Mouse (Mus musculus) c-Kit-positive CD71-negative TER-119-negative erythroid progenitor cells, embryonic 14.5 days (primary cell): ENCODE results near the gene Klrb1a.
"Not testable (repeated sequence)": the region's sequence is repeated elsewhere in the genome, so short reads cannot be mapped to it uniquely, and the experiment has no call there.

Experiments used
- DNase-seq: peaks from one replicate; pipeline ENCODE4 v3.0.0-alpha.2; 2013; ENCODE audit warnings: low read depth

Gene Klrb1a

GRCm38 (mm10) chr6:128623433-128623832, at the start of gene Klrb1a:
TSS of gene Klrb1a (minus strand) at chr6:128623533.
- DNase-seq = not testable (repeated sequence)

- no peak for DNase-seq
Measured at GRCm38 (mm10) chr6:128669936-128670335, 46.6 kb upstream of the Klrb1a start.

- no peak for DNase-seq
Measured at GRCm38 (mm10) chr6:128662206-128662605, 38.9 kb upstream of the Klrb1a start, which contains the start of gene Clec2h. TSS of gene Clec2h (plus strand) at chr6:128662385.

- no peak for DNase-seq
Measured at GRCm38 (mm10) chr6:128661249-128661648, 37.9 kb upstream of the Klrb1a start.

GRCm38 (mm10) chr6:128652938-128653337, 29.6 kb upstream of the Klrb1a start:
- no peak for DNase-seq

GRCm38 (mm10) chr6:128650827-128651226, 27.5 kb upstream of the Klrb1a start:
- DNase-seq = not testable (repeated sequence)

- DNase-seq = no peak
Measured at GRCm38 (mm10) chr6:128650187-128650586, 26.9 kb upstream of the Klrb1a start.

GRCm38 (mm10) chr6:128649681-128650080, 26.3 kb upstream of the Klrb1a start:
- DNase-seq = no peak

- not testable (repeated sequence) for DNase-seq
Measured at GRCm38 (mm10) chr6:128645708-128646107, 22.4 kb upstream of the Klrb1a start.

- DNase-seq = not testable (repeated sequence)
Measured at GRCm38 (mm10) chr6:128644694-128645093, 21.4 kb upstream of the Klrb1a start.

GRCm38 (mm10) chr6:128643999-128644398, 20.7 kb upstream of the Klrb1a start:
- DNase-seq = no peak

GRCm38 (mm10) chr6:128641116-128641716, 17.9 kb upstream of the Klrb1a start:
- DNase-seq = no peak

GRCm38 (mm10) chr6:128640673-128641072, 17.3 kb upstream of the Klrb1a start:
- DNase-seq = no peak

- DNase-seq = not testable (repeated sequence)
Measured at GRCm38 (mm10) chr6:128630912-128631905, 7.9 kb upstream of the Klrb1a start.

- peak; percentile 12 for DNase-seq
Measured at GRCm38 (mm10) chr6:128629771-128630739, 6.7 kb upstream of the Klrb1a start.

GRCm38 (mm10) chr6:128625246-128625645, 1.9 kb upstream of the Klrb1a start:
- DNase-seq = not testable (repeated sequence)

GRCm38 (mm10) chr6:128624425-128624824, 1.1 kb upstream of the Klrb1a start:
- DNase-seq = no peak

- no peak for DNase-seq
Measured at GRCm38 (mm10) chr6:128622733-128623132, 600 bp downstream of the Klrb1a start.

- no peak for DNase-seq
Measured at GRCm38 (mm10) chr6:128606350-128606749, 17.0 kb downstream of the Klrb1a start.

- peak; percentile 30 for DNase-seq
Measured at GRCm38 (mm10) chr6:128604512-128604911, 18.8 kb downstream of the Klrb1a start.

- no peak for DNase-seq
Measured at GRCm38 (mm10) chr6:128602463-128603201, 20.7 kb downstream of the Klrb1a start.
